Mouse (Mus musculus): Measurements from ENCODE around the gene Clec2g.

The Clec2g gene

GRCm38 (mm10) chr6:129013762-129014276, 79.6 kb downstream of the Clec2g start:
- DNase-seq (ENCODE audit: low read depth, low spot score), result no peak

- DNase-seq (ENCODE audit: low read depth, low spot score), result no peak
Observed at GRCm38 (mm10) chr6:129014399-129014798, 80.2 kb downstream of the Clec2g start.

- DNase-seq (ENCODE audit: low read depth, low spot score), result no peak
Observed at GRCm38 (mm10) chr6:129027451-129028248, 93.5 kb downstream of the Clec2g start.

GRCm38 (mm10) chr6:129030175-129030824, 96.1 kb downstream of the Clec2g start:
- DNase-seq (ENCODE audit: low read depth, low spot score), result no peak

- no peak for DNase-seq (ENCODE audit: low read depth, low spot score)
Observed at GRCm38 (mm10) chr6:129030964-129031363, 96.8 kb downstream of the Clec2g start.

GRCm38 (mm10) chr6:129033397-129033796, 99.2 kb downstream of the Clec2g start:
- no peak for DNase-seq (ENCODE audit: low read depth, low spot score)
